Mouse (Mus musculus) ES-Bruce4 (cell line): ENCODE results near the gene Mlx.

Experiments
- EP300 ChIP-seq: IDR thresholded peaks from 2 replicates; pipeline ENCODE4 v1.6.1; 2011; ENCODE audit warnings: low read depth, low read length; ENCODE audit not compliant: insufficient read depth
- POLR2A ChIP-seq: IDR thresholded peaks from one replicate; pipeline ENCODE4 v1.8.1; 2011; ENCODE audit warnings: low read length; ENCODE audit not compliant: insufficient read depth

DNA sequence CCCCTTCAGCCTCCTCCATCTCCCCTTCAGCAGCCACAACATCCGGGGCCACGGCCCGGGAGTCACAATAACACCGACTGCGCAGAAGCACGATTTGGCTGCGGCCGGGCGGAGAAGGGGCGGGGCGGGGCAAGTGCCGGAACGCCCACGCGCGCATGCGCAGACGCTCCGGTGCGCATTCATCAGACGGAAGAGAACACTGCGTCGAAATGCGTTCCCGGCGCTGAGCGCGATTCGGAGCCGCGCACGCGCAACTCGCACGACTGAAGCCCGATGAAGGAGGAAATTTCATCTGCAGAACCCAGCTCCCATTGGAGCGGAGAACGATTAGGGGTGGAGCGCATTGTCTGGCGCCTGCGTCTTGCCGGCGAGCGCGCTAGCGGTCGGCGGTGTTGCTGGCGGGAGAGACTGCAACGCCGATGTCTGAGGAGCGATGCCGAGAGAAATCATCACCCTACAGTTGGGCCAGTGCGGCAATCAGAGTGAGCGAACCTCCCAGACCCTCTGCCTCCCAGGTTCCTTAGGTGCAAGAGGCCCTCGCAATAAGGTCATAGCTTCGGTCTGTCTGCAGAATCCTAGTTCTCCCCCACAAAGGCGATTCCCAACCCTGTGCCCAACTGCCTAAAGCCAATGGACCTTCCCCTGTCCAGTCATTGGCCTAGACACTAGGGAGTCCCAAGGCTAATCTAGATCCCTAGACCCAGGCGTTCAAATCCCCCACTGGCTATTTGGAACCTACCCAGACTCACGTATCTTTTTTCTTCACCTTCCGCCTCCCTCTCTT, 32.9 kb downstream of the Mlx start, which contains the start of the genes Retreg3 and Tubg1:
- TF ChIP-seq POLR2A (peak; percentile 36), EP300 (peak; percentile 48; the same call in 1 of the 2 replicates)
